Mouse (Mus musculus) lung, adult 2 months (tissue): ENCODE measurements around the gene Pgp.

Experiments used
- CTCF ChIP-seq: fragments of 200-500 bp; IDR thresholded peaks from 2 replicates; pipeline ENCODE4 v1.5.1; 2011; ENCODE audit warnings: mild to moderate bottlenecking, low read length, control low read depth; ENCODE audit not compliant: insufficient read depth
- POLR2A ChIP-seq: fragments of 200-500 bp; IDR thresholded peaks from 2 replicates; pipeline ENCODE4 v1.6.1; 2011; ENCODE audit warnings: low read depth, mild to moderate bottlenecking, control low read depth, low read length, borderline replicate concordance; ENCODE audit errors: extremely low read depth

GRCm38 (mm10) chr17:24483495-24483894, 13.3 kb downstream of the Pgp start:
- TF ChIP-seq CTCF = no peak
- TF ChIP-seq POLR2A = no peak
